Mouse (Mus musculus) urinary bladder, postnatal 36 days (tissue): ENCODE data around the gene Jade2.

ENCODE experiments used
- DNase-seq, 2 experiments: peaks; one replicate each; pipeline ENCODE4 v3.0.0; 2022; ENCODE audit warnings: low spot score in 2 of 2, mixed read lengths in 1 of 2

Jade2 gene

DNA sequence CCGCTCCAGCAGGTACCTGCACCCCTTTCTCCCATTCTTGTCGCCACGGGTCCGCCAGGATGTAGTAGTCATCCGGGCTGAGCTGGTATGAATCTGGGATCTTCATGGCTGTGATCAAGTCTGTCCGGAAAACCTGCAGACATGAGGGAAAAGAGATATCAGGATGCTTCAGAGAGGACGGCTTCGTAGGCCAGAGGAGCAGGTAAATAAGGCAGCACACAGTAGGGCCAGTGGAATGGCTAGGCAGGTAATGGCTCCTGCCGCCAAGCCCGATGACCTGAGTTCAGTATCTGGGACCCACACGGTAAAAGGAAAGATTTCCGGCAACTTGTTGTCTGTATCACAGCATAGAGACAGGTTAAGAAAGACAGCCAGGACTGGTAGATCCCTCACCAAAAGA, 21.9 kb downstream of the Jade2 start:
- no peak for DNase-seq

DNA sequence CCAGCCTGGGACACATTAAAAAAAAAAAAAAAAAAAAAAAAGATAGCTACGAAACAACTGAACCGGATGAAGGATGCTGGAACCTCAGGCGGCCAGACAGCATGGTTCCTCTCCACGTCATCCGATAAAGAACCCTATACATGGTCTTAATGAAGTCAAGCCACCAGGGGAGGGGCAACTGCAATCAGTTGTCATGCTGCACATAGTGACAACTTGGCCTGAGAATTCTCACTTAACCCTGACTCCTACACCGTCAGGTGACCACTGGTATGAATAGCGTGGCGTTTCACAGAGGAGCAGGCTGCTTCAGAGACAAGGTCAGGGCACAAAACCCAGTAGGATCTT, 23.4 kb downstream of the Jade2 start:
- DNase-seq, result no peak

DNA sequence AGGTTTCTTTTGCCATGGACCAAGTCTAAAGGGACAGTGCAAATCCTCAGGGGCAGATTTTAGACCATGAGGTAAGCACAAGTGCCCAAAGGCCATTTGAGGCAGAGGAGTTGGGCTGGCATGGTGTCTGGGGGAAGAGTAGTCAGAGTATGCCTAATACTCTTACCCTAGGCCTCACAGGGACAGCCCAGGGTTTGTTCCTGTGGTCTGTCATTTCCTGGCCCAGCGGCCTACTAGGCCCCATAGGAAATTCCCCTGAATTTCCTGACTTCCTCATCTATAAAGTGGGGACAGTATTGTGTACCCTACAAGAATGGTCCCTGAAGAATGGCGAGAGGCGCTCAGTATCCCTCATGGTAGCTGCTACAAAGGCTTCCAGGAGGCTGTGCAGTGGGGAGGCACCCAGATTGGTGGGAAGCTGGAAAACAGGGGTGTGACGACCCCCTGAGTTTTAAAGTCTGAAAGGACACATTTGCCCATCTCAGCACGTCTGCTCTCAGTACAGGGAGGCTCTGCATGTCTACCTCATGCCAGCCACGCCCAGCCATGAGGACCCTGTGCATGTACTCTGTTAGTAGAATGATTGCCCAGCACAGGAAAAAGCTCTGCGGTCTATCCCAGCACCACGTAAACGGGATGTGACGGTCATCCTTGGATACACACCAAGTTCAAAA, 23.9 kb downstream of the Jade2 start:
- DNase-seq, result no peak

DNA sequence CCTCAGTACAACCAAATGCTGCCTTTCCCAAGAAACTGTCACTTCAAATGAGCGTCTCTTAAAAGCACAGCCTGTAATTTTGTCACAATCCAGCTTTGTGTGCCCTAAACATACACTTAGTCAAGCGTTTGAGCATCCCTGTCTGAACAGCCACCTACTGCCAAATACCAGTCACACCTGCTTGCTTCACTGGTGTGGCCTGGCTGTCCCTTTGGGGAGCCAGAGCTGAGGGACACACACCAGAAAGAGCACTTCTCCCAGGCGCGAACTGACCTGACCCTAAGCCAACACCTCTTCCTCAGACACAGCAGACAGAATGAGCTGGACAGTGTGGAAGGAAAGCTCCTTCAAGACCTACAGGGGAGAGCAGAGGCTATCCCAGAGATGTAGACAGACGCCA, 24.5 kb downstream of the Jade2 start:
- no peak for DNase-seq

DNA sequence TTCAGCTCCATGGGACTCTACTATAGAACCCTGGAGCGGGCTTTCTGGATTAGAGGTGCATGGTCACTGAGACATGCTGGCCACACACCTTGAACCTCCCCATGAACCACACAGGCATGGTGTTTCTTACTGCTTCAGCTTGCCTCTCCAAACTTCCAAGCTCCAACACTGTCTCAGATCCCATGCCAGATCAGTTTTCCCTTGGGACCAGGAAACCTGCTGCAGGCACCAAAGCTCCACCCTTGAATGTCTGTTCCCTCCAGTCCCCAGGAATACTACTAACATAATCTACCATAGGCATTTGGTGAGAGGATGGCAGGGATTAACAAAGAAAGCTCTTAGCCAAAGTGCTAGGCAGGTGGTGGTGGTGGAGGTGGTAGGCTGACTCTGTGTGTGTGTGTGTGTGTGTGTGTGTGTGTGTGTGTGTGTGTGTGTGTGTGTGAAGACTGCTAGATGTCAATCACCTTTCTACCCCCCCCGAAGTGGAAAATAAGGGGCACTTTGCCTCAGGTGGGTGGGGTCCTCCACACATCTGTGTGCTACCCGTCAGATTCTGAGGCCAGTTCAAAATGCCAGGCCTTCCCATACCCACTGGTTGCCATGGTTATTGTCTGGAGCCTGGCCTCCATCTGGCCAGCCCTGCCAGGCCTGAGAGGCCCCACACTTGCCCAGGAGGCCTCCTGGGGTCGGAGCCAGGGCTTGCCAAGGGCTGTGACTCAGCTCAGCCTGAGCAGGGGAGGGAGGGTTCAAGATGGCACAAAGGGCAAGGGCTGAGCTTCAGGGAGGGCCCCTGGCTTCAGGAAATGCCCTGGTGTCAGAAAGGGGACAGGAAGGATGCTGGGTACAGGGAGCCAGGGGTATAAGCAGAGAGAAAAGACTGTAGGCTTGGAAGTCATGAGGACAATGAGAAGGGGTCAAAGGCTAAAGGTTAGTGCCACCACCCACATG, 25.2 kb downstream of the Jade2 start:
- peak in 1 of 2 experiments; percentile 55 for DNase-seq

DNA sequence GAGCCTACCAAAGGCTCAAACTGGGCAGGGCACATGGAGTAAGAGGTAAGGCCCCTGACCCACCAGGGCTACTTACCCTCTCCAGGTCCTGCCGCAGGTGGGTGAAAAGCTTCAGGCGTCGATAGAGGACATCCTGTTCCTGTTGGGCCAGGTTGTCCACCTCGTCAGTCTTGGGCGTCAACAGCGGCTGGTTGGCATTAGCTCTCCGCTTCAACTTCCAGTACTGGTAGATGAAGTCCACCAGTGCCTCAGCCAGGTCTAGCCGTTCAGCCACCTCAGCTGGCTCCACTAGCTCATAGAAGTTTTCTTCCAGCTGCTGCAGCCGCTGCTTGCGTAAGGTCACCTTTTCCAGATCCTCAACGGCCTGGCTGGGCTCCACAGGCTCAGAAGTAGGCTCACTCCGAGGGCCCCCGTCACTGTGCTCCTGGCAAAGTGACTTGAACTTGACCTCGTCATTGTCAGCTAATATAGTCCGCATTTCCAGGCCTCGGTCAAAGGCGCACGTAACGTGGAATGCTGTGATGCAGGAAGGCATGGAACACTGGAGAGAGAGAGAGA, 32.5 kb downstream of the Jade2 start:
- DNase-seq, result no peak

DNA sequence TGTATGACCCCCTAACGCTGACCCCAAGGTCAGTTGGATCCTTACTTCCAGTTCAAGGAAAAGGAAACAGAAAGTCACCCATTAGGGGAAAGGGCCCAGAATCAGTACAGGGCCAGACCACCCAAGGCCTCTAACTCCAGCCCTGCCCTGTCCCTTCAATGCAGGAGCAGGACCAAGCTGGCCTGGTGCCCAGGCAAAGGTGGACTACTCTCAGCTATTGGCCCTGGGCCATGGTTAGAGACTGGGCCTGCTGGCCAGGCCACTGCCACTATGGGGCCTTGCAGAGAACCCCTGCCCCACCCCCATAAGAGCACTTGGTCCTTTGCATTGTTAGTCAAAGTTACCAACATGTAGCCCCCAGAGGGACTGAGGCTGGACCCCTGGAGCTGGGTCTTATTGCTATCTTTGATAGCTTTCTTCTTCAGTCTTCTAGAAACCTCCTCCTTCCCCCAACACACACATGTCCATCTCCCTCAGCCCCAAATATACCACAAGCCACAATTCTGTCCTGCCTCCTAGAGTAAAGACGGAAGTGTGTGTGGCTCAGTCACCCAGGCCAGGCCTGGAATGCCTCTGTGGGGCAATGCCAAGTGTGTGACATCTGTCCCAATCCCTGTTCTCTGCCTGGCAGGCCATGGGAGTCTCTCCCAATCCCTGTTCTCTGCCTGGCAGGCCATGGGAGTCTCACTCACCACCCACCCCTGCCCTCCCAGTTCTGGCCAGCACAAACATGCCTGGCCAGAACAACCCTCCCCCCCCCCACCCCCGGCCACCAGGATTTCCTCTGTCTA, 33.3 kb downstream of the Jade2 start:
- no peak for DNase-seq

DNA sequence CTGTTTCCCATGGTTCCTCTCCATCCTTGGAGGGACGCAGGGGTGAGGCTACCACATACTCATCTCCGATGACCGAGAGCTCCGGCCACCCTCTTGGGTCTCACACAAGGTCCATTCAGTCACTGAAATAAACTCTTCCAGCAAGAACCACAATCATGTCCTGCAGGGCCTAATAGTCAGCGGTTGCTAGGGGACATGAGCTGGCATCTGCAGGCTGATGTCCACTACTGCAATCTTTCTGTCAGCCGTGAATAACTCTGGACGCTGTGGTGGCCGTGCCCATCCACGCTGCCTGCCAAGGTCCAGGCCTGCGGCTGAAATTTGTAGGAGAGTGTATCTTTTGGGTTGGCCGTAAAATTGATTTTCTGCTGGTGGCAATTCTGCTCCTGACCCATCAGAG, 34.2 kb downstream of the Jade2 start:
- no peak for DNase-seq

DNA sequence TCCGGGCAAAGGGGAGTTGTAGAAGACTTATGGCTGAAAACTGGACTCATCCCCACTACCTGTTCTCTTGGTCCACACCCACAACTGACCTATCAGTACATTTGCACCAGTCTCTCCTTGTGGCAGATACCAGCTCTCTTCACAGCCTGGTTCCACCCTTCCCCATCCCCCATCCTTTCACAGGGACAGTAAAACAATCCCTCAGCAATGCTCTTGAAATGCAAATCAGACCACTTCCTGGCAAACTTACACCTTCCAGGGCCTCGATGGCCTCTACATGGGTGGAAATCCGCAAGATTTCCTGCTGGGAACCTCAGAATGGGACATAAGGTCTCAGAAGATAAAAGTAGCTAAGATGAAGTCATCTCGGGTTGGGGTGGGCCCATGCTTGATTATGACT, 34.7 kb downstream of the Jade2 start:
- no peak for DNase-seq

DNA sequence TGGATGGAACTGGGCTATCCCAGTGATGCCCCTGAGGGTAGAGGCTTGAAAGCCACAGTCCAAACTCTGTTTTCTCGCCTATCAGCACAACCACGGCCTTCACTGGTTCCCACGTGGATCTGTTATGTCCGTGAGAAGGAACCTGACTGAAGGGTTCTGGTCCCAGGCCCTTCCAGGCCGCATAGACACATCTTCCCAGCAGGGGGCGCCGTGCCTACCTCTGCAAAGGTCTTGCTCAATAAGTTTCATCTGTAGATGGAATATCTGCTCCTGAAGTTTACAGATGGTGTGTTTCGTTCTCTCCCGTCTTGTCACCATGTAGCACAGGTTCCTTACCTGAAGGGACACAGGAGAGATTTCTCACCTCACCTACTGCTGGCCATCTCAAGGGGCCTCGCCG, 36.6 kb downstream of the Jade2 start:
- peak; percentile 66 to 80 for DNase-seq

DNA sequence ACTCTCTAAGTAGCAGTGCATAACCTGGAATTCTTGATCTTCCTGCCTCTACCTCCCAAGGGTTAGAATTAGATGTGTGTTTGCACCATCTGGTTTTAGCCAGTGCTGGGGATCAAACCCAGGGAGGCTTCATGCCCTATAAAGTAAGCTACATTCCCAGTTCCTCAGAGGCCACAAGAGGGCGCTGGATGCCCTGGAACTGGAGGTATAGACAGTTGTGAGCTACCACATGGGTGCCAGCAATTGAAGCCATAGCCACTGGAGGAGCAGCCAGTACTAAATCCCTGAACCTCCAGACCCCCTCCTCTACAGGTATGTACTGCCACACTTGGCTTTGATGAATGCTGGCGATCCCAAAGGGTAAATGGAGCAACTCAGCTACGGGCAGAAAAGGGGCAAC, 37.5 kb downstream of the Jade2 start:
- DNase-seq, result peak in 1 of 2 experiments; percentile 47

DNA sequence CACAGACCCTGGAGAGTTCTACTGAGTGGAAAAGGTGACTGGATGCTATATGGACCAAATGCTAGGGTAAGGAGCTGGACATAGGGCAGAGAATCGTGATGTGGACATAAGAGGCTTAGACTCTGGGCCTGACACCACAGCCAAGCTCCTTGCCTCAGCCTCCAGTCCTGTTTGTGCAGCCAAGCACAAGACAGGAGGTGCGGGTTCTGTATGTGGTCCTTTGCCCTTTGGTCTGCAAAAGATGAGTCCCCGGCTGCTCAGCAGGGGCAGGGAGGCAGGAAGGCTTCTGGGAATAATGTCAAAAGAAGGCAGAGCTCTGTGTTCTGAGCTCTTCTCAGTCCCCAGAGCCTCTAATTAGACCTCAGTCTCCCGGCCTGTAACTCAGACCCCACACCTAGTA, 38.6 kb downstream of the Jade2 start:
- no peak for DNase-seq

DNA sequence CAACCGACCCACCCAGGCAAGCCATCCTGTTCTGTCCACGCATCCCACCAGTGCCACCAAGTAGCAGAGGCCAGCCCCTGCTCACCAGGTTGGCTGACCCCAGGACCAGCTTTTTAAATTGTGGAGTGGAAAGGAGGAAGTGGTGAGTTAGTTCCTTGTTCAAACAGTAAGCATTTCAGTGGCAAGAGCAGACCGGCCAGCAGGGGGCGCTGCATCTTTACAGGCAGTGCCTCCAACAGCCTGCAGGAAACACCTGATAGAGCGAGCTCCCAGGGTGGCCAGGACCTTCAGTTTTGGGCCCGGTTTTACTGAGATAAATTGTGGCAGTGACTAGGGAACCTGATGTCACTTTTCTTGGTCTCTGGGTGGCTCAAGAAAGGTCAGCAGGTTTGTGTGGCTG, 39.7 kb downstream of the Jade2 start:
- DNase-seq, result peak; percentile 82 to 89

DNA sequence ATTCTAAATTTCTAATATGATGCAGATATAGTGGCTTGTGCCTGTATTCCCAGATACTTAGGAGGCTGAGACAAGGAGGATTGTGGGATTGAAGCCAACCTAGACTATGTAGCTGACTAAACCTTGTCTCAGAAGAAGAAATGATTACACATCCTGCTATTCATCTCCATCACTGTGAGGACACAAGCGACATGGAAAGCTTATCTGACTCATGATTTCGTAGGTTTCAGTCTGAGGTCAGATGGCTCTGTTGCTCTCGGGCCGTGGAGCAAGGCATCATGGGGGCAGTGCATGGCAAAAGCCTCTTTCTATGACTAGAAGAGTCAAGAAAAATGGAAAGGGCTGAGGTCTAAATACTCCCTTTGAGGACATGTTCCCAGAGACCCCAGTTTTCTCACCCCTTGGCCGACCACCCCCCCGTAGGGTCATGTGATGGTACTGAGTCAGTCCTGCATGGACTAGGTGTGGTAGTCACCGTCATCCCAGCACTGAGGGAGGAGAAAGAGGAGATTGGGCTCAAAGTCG, 45.4 kb downstream of the Jade2 start:
- DNase-seq, result no peak

DNA sequence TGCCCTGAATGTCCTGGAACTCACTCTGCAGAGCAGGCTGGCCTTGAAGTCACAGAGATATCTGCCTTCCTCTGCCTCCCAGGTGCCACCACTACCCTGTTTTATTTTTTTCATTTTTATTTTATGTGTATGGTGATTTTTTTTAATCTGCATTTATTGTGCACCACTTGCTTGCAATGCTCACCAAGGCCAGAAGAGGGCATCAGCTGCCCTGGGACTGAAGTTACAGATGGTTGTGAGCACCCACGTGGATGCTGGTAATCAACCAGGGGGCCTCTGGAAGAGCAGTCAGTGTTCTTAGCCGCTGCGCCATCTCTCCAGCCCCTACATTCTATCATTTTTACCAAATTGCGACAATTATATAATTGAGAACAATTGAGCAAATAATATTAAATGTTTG, 46.2 kb downstream of the Jade2 start:
- DNase-seq, result no peak

DNA sequence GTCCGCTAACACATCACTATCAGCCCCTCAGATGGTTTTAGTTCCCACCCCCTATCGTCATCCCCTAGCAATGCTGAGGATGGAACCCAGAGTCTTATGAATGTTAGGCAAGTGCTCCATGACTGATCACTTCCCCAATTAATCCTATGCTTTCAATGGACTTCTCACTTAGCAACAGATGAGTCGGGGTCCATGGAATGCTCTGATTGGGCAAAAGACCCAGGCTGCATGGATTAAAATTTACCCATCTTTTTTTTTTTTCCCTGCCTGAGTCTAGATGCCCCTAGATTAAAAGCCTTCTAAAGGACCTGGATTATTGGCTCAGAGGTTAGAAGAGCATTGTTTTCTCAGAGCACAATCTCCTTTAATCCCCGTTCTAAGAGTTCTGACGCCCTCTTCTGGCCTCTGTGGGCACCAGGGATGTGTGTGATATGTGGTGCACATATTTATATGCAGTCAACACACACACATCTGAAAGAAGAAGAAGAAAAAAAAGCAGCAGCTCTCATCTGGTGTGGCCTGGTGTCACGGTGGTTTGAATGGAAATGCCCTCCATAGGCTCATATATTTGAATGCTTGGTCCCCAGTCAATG, 47.7 kb downstream of the Jade2 start:
- no peak for DNase-seq

DNA sequence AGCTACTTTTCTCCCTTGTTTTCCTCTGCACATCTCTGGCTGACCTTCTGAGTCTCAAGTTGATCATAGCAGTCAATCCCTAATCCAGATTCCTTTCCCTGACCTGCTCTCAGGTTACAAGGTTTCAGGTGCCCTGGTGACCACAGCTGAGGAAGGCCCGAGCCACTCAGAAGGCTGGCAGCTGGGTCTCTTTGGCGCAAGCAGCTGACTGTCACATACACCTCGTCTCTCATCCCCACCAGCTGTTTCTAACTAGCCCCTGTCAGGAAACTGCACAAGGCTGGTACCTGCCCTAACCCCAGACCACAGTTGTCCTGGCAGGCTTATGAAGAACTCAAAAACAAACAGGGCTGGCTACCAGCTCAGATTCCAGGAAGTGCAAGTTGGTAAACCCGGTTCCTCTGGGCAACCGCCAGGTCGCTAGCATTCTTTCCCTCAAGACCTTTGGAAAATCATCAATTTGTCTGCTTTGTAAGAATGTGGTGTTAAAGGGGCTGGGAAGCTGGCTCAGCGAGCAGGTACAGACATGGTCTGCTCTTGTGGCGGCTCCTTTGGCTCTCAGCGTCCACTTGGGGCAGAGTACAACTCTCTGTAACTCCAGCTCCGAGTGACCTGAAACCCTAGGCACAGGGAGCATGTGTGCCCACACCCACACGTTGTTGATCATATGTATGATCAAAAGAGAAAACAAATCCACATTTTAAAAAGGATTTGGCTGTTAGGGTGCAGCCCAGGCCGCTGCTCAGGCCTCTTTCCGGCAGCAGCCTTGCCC, 50.2 kb downstream of the Jade2 start:
- DNase-seq, result no peak

DNA sequence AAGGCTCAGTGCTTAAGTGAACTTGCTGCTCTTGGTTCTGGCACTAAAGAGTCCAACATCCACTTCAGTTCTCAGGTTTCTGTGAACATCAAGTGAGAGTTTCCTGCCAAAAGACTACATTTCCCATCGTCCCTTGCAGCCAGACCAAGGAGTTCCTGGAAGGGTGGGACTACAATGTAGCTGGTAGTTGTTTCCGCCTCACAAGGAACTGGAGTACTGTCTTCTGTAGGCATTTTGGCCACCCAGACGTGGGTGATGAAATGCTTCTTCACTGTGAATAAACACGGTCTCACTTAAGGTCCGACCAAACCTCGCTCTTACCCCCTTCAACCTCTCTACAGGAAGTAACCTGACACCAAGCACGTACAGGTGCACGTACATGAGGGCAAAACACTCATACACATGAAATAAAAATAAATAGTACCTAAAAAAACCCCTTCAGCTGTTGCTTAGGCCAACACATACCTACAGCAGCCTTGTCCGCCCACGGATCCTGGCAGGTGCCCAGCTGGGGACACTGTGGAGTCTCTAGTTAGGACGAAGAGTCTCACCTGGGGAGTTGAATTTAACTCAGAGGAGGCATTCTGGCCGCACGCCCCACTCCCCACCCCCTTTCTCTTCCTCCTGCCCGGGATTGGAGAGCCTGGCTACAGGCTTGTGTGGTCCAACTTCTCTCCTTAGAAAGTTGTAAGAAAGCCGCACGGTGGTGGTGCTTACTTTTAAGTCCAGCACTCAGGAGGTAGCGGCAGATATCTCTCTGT, 52.1 kb downstream of the Jade2 start:
- peak; percentile 63 to 70 for DNase-seq

DNA sequence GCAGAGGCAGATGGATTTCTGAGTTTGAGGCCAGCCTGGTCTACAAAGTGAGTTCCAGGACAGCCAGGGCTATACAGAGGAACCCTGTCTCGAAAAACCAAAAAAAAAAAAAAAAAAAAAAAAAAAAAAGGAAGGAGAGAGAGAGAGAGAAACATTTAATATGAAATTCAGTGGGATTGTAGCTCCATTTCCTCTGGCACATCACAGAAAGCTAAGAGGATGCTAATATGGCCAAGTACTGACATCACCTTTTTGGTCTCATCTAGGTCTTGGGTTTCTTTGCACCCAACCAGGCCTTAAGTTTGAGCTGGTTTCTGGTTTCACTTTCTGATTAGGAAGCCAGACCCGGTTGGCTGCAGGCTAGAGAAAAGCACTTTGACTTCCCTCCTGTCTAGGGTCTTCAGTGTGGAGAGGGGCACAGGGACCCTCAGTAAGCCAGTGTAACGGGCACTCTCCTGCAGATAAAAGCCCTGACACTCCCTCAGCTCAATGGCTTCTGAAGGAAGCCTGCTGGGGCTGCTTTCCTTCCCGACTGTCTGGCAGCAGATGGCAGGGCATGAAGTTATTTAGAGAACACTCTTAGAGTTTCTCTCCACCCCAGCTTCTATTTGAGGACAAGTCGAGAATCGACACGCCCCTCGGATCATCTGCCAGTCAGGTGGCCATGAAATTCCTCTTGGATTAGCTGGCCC, 56.7 kb downstream of the Jade2 start:
- no peak for DNase-seq
